Comparison of ENCODE assay signal across 13 mouse cellular contexts in genomic region chr13:80944532-80944931, GRCm38 (mm10).
"Had no signal": no experiment of that assay in that cellular context is flagged by ENCODE, and none has a peak within 500 bp of the region (broad histone marks: within the 10 kb centered on the region; RNA-seq: fewer than 3 reads in every experiment).

No protein-coding gene starts in this region.

- H3K36me3 ChIP-seq: liver, embryonic 13.5 days; midbrain, embryonic 10.5 days; midbrain, embryonic 13.5 days; stomach, embryonic 15.5 days had no signal

- H3K9ac ChIP-seq: liver, embryonic 13.5 days; midbrain, embryonic 13.5 days; stomach, embryonic 15.5 days had no signal

- H3K4me1 ChIP-seq: liver, embryonic 13.5 days; midbrain, embryonic 10.5 days; midbrain, embryonic 13.5 days had no signal

- H3K27me3 ChIP-seq: liver, embryonic 13.5 days; midbrain, embryonic 13.5 days; stomach, embryonic 15.5 days had no signal

- H3K9me3 ChIP-seq: liver, embryonic 13.5 days; midbrain, embryonic 10.5 days; midbrain, embryonic 13.5 days; stomach, embryonic 15.5 days had no signal

- ATAC-seq: intestine, postnatal 0 days; midbrain, embryonic 13.5 days had no signal

- DNase-seq: kidney, adult 2 months; kidney, postnatal 25 days; liver, embryonic 13.5 days; lung, adult 2 months; lung, postnatal 36 days; thymus, adult 2 months; thymus, postnatal 14 days; thymus, postnatal 4 days had no signal

- H3K4me3 ChIP-seq: liver, embryonic 13.5 days; midbrain, embryonic 10.5 days; midbrain, embryonic 13.5 days; stomach, embryonic 15.5 days had no signal

- H3K4me2 ChIP-seq: liver, embryonic 13.5 days; midbrain, embryonic 13.5 days; stomach, embryonic 15.5 days had no signal

- H3K27ac ChIP-seq: kidney, postnatal 0 days; liver, embryonic 13.5 days; midbrain, embryonic 10.5 days; midbrain, embryonic 13.5 days had no signal
